Mouse (Mus musculus) embryonic stem cell, embryonic (primary cell): ENCODE data around the gene A330070K13Rik.

Source experiments
- CTCF ChIA-PET, 4 experiments: fragments of 300-600 bp in 2 of 4; fragments of 350-600 bp in 2 of 4; sonication (Branson Sonifier 250); formaldehyde crosslinking; loops; one replicate each; lab custom pipeline; 2022; ENCODE audit warnings: inconsistent platforms in 2 of 4; lab: Charles Lee
- POLR2A ChIA-PET, 4 experiments: fragments of 300-600 bp in 2 of 4; fragments of 350-600 bp in 2 of 4; sonication (Branson Sonifier 250); formaldehyde crosslinking; loops; one replicate each; lab custom pipeline; 2022; ENCODE audit warnings: antibody characterized with exemption in 4 of 4, inconsistent platforms in 1 of 4; lab: Charles Lee

Gene A330070K13Rik

GRCm38 (mm10) chr5:130340656-130341055 lies 43.8 kb downstream of the A330070K13Rik start:
- POLR2A ChIA-PET = interaction anchor here in 2 of 4 experiments (1.1 to 1.8 kb wide), 3 partner anchors 11 to 85 kb away, joined by 3 to 4 read pairs (median 4); partner anchors contain the start of genes Sbds (in 1 of the 2) and Tyw1 (in 1 of the 2)
- CTCF ChIA-PET = interaction anchor here in 1 of 4 experiments (0.5 kb wide), 1 partner anchor 560 kb away, joined by 3 read pairs; no protein-coding TSS in a partner anchor

GRCm38 (mm10) chr5:130335462-130335861 lies 49.0 kb downstream of the A330070K13Rik start:
- ChIA-PET POLR2A (no interaction called here), CTCF (no interaction called here)

DNA sequence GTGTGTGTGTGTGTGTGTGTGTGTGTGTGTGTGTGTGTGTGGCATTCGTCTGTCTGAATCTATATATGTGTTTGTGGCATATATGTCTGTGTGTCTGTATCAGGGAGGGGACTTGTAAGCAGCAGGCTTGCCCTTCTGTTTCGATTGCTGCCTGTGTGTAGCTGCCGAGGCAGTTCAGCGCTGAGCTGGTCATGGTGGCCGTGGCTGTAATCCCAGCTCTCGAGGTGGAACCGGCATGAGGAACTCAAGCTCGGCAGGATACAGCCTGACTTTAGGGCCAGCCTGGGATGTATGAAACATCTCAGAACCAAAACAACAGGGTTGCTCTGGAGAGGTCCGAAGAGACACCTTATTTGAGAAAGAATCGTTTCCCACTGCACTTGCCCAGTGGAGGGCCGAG lies 50.5 kb downstream of the A330070K13Rik start:
- ChIA-PET POLR2A (interaction anchor here in 2 of 4 experiments (0.9 to 1.2 kb wide), 2 partner anchors 9 to 12 kb away, joined by 3 to 4 read pairs; no protein-coding TSS in a partner anchor), CTCF (interaction anchor here in 1 of 4 experiments (1.0 kb wide), 1 partner anchor 29 kb away, joined by 3 read pairs; no protein-coding TSS in a partner anchor)

DNA sequence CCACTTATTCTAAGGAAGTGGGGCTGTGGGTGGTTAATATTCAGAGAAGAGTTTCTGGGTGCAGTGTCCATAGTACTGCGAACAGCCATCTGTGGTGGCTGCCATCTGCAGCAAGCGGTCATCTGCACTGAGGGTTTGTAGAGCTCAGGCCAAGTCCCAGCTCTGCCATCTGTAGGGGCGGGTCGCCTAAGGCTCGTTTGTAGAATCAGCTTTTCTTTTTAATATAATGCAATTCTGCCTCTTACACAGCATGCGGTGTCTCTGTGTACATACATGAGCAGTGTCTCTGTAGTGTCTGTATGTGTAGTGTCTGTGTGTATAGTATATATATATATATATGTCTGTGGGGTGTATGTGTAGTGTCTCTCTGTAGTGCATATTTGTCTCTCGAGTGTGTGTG lies 50.9 kb downstream of the A330070K13Rik start:
- POLR2A ChIA-PET = interaction anchor here in 2 of 4 experiments (0.9 to 1.2 kb wide), 2 partner anchors 9 to 12 kb away, joined by 3 to 4 read pairs; no protein-coding TSS in a partner anchor
- CTCF ChIA-PET = interaction anchor here in 3 of 4 experiments (0.7 to 1.2 kb wide), 3 partner anchors 24 to 59 kb away, joined by 3 to 9 read pairs (median 4); no protein-coding TSS in a partner anchor

DNA sequence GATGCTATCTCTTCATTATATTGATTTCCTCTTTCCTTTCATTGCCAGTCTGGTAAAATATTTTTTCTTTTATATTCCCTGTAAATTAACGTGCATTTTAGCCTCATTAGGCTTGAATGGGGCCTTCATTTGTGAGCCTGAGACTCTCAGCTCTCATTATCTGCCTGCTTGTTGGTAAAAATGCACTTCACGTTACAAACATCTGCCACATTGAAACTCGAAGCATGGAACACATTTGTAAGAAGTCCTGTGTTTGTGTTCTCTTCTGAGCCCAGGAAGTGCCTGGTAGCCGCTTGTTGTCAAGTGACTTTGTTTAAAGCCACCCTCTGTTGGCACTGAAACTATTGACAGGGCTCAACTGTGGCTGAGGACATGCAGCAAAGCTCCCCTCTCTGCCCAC lies 53.2 kb downstream of the A330070K13Rik start:
- ChIA-PET POLR2A (interaction anchor here in 1 of 4 experiments (0.6 kb wide), 1 partner anchor 71 kb away, joined by 3 read pairs; no protein-coding TSS in a partner anchor), CTCF (interaction anchor here in 1 of 4 experiments (0.6 kb wide), 1 partner anchor 1318 kb away, joined by 3 read pairs; no protein-coding TSS in a partner anchor)

GRCm38 (mm10) chr5:130330801-130331200 lies 53.6 kb downstream of the A330070K13Rik start:
- CTCF ChIA-PET = no interaction called here
- POLR2A ChIA-PET = no interaction called here

DNA sequence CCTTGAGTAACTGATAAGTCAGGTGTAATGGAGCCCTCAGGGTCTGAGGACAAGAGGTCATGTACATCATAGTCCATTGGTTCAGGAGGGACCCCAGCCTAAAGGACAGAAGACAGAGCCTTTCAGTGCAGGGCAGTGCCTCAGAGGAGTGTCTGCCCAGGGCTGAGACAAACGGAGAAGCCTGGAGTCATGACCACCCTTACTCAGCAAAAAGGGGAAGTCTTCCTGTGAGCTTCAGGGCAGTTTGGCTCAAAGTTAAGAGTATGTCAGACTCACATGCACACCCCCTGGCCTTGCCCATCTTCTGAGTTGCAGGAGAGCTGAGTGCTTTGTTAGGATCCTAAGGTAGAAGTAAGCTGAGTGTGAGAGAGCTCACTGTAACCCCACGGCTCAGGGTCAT lies 54.5 kb downstream of the A330070K13Rik start:
- POLR2A ChIA-PET = interaction anchor here in 2 of 4 experiments (0.8 to 1.9 kb wide), 3 partner anchors 10 to 73 kb away, joined by 3 to 4 read pairs (median 3); no protein-coding TSS in a partner anchor
- CTCF ChIA-PET = interaction anchor here in 1 of 4 experiments (0.6 kb wide), 1 partner anchor 13 kb away, joined by 3 read pairs; no protein-coding TSS in a partner anchor
